Mouse (Mus musculus): ENCODE results near the gene Adgre1. TPM values are rescaled to one million over a fixed set of nuclear protein-coding genes. Genes with fewer than 3 reads are reported as not detected.
A peak's percentile ranks its signal among the peaks of the same experiment; 100 is the strongest.

Adgre1 gene
- total RNA-seq (2021): 10 to 100 TPM in 1 of 2 experiments, 1 to 10 TPM in 1; 5.9 to 10.0 TPM
- long read RNA-seq, experiment 1, partial matches to known transcripts: 1 of 4 reads
- long read RNA-seq, experiment 1, other reads (novel, unspliced or antisense): 2 of 4 reads
- long read RNA-seq, experiment 2, transcript Adgre1-202 (22 exons, 3,238 nt): major isoform, 6 of 7 reads
- long read RNA-seq, experiment 2, partial matches to known transcripts: 1 of 7 reads
- long read RNA-seq, experiment 2, other reads (novel, unspliced or antisense): 0 of 7 reads

GRCm38 (mm10) chr17:57358441-57358840 is at the start of gene Adgre1:
Adgre1 (plus strand) TSS chr17:57358691.
- DNase-seq: peak in 1 of 2 experiments; percentile 61

- DNase-seq: no peak
These were observed 46.7 kb upstream of the Adgre1 start for GRCm38 (mm10) chr17:57311801-57312200.

- no peak for DNase-seq
These were observed 30.9 kb upstream of the Adgre1 start for GRCm38 (mm10) chr17:57327615-57328014.

- no peak for DNase-seq
These were observed 29.5 kb upstream of the Adgre1 start for GRCm38 (mm10) chr17:57328944-57329343.

GRCm38 (mm10) chr17:57330993-57331392 is 27.5 kb upstream of the Adgre1 start:
- DNase-seq: no peak

- no peak for DNase-seq
These were observed 26.2 kb upstream of the Adgre1 start for GRCm38 (mm10) chr17:57332241-57332640.

GRCm38 (mm10) chr17:57334001-57334760 is 24.3 kb upstream of the Adgre1 start:
- DNase-seq: no peak

GRCm38 (mm10) chr17:57334761-57335150 is 23.7 kb upstream of the Adgre1 start:
- DNase-seq: peak; percentile 79 to 94

GRCm38 (mm10) chr17:57335194-57335593 is 23.3 kb upstream of the Adgre1 start:
- DNase-seq: peak in 1 of 2 experiments; percentile 25

GRCm38 (mm10) chr17:57335673-57336303 is 22.7 kb upstream of the Adgre1 start:
- peak; percentile 85 to 94 for DNase-seq

- peak in 1 of 2 experiments; percentile 36 for DNase-seq
These were observed 20.5 kb upstream of the Adgre1 start for GRCm38 (mm10) chr17:57337996-57338395.

GRCm38 (mm10) chr17:57339298-57339697 is 19.2 kb upstream of the Adgre1 start:
- no peak for DNase-seq

GRCm38 (mm10) chr17:57341568-57341967 is 16.9 kb upstream of the Adgre1 start:
- DNase-seq: peak in 1 of 2 experiments; percentile 27

GRCm38 (mm10) chr17:57344029-57344707 is 14.3 kb upstream of the Adgre1 start:
- DNase-seq: peak in 1 of 2 experiments; percentile 29

- peak in 1 of 2 experiments; percentile 63 for DNase-seq
These were observed 11.5 kb upstream of the Adgre1 start for GRCm38 (mm10) chr17:57347017-57347416.

- no peak for DNase-seq
These were observed 10.7 kb upstream of the Adgre1 start for GRCm38 (mm10) chr17:57347781-57348180.

GRCm38 (mm10) chr17:57349067-57349466 is 9.4 kb upstream of the Adgre1 start:
- no peak for DNase-seq

- no peak for DNase-seq
These were observed 8.3 kb upstream of the Adgre1 start for GRCm38 (mm10) chr17:57350212-57350611.

- no peak for DNase-seq
These were observed 7.4 kb upstream of the Adgre1 start for GRCm38 (mm10) chr17:57351107-57351506.

GRCm38 (mm10) chr17:57359485-57360241 is 1.2 kb downstream of the Adgre1 start:
- DNase-seq: no peak
